Mouse (Mus musculus) heart, adult 2 months (tissue): ENCODE data around the gene 1700001P01Rik. TPM values are rescaled to one million over a fixed set of nuclear protein-coding genes. Genes with fewer than 3 reads are reported as not detected.

Source experiments
- DNase-seq, 2 experiments: peaks; one replicate each; pipeline ENCODE4 v3.0.0; 2021
- H3K27ac ChIP-seq: fragments of 200-600 bp; 2 replicates; pipeline ENCODE4 v1.8.1; 2022
- H3K27me3 ChIP-seq: fragments of 200-500 bp; 2 replicates; pipeline ENCODE4 v1.6.1; 2012; ENCODE audit warnings: mild to moderate bottlenecking, low read length, inconsistent platforms, mixed read lengths; ENCODE audit not compliant: control insufficient read depth, insufficient read depth
- H3K36me3 ChIP-seq: fragments of 200-500 bp; 2 replicates; pipeline ENCODE4 v1.6.1; 2012; ENCODE audit warnings: low read length, inconsistent platforms; ENCODE audit not compliant: control insufficient read depth, insufficient read depth
- H3K4me1 ChIP-seq: fragments of 200-500 bp; 2 replicates; pipeline ENCODE4 v1.6.1; 2011; ENCODE audit warnings: low read length; ENCODE audit not compliant: control insufficient read depth, insufficient read depth
- H3K4me3 ChIP-seq: fragments of 200-600 bp; 2 replicates; pipeline ENCODE4 v1.8.1; 2022
- H3K79me2 ChIP-seq: fragments of 200-500 bp; replicated peaks from 2 replicates; pipeline ENCODE4 v1.6.1; 2012; ENCODE audit warnings: mild to moderate bottlenecking, inconsistent platforms, low read length, moderate library complexity, mixed read lengths; ENCODE audit not compliant: control insufficient read depth, insufficient read depth
- H3K9ac ChIP-seq: fragments of 200-500 bp; 2 replicates; pipeline ENCODE4 v1.6.1; 2012; ENCODE audit warnings: low read depth, mild to moderate bottlenecking, control low read depth, inconsistent platforms, low read length, mixed read lengths
- CTCF ChIP-seq: fragments of 200-600 bp; IDR thresholded peaks from 2 replicates; pipeline ENCODE4 v1.8.1; 2022; ENCODE audit warnings: antibody characterized with exemption, mild to moderate bottlenecking, moderate library complexity
- EP300 ChIP-seq: fragments of 200-500 bp; IDR thresholded peaks from 2 replicates; pipeline ENCODE4 v1.6.1; 2011; ENCODE audit warnings: low read depth, low read length, control low read depth; ENCODE audit not compliant: insufficient read depth
- POLR2A ChIP-seq: fragments of 200-500 bp; IDR thresholded peaks from 2 replicates; pipeline ENCODE4 v1.6.1; 2011; ENCODE audit warnings: mild to moderate bottlenecking, low read depth, low read length, control low read depth; ENCODE audit not compliant: insufficient read depth
- WGBS: fragments of 180-500 bp; shearing (Covaris S2); methylation state at CpG from one replicate; pipeline ENCODE4 v1.1.7; 2018; 5-methylcytosine and 5-hydroxymethylcytosine counted together
- intact Hi-C: fragments of 180-260 bp; cut with DNase I; formaldehyde crosslinking; loops from one replicate; pipeline ENCODE4 v1.15.1; 2025
- polyA plus RNA-seq: library from polyadenylated mRNA; depleted of rRNA; stranded (reverse); fragments of >200 nt; gene quantifications from 2 replicates; pipeline ENCODE4 v1.2.3, GENCODE M21; 2012
- total RNA-seq, 2 experiments: library from RNA; stranded (reverse); gene quantifications; 2 replicates each; pipeline ENCODE4 v1.2.3; 2021

Gene 1700001P01Rik
- total and polyA plus RNA-seq, 3 experiments, result 0.20 TPM; not detected in 2

DNA sequence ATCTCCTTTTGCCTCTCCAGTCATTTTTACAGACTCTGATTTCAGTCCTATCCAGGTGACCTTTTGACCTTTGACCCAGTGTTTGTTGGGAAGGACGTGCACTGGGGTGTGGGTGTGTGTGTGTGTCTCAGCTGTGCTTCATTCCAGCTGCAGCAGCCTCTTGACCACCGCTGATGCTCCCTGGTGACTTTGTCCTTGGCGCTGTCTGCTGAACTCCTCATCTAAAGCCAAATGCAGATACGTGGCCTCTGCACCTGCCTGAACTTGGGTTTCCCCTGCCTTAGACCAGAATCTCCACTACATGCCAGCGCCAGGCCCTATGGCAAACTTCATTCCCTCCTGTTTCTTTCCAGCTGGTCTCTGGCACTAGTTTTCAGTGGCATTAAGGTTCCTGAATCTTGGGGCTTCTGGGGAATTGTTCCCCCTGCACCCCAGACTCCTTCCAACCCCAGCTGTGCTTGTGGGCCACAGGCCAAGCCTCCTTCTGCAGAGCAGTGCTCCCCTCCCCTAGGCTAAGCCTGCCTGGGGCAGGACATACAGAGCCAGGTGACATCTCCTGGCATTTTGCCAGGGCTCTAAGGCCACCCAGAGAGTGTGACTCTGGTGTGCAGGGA is 33.0 kb upstream of the 1700001P01Rik start:
- intact Hi-C loops, result no loop called here
- H3K9ac ChIP-seq, result peak overlapping the region; percentile 2; the same call in 1 of the 2 replicates
- DNase-seq, result peak in 1 of 2 experiments; percentile 52
- peaks cover 2% of the 10 kb centered on the region for H3K79me2 ChIP-seq
- no peaks in the 10 kb centered on the region for H3K27me3 ChIP-seq
- H3K36me3 ChIP-seq, result peaks cover 31% of the 10 kb centered on the region
- no peak for TF ChIP-seq POLR2A
- TF ChIP-seq CTCF, result no peak
- 27% methylated on average over 5 of the region's 5 CpGs for WGBS
- H3K4me1 ChIP-seq, result peaks cover 64% of the 10 kb centered on the region
- H3K4me3 ChIP-seq, result no peak overlapping the region
- H3K27ac ChIP-seq, result peak overlapping the region; percentile 70

DNA sequence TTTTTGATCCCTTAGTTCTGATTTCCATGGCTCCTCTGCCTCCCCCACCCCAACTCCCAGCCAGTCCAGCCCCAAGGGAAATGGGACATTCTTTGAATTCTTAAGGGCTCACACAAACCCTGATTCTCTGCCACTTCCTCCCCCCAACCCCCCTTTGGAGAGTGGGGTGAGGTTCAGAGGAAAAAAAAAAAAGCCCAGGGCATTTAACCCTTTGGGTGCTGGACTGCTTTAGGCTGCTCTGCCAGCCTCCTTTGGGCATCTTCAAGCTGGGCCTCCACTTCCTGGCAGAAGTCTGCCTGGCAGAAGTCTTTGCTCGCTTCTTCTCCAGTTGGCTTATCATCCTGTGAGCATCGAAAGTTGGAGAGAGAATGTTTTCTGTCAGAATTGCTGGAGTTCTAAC is 32.4 kb upstream of the 1700001P01Rik start:
- peak overlapping the region; percentile 70 for H3K27ac ChIP-seq
- intact Hi-C loops, result no loop called here
- peak; percentile 68; the same call in 1 of the 2 replicates for TF ChIP-seq EP300
- TF ChIP-seq POLR2A, result no peak
- H3K4me1 ChIP-seq, result peaks cover 61% of the 10 kb centered on the region
- H3K36me3 ChIP-seq, result peaks cover 32% of the 10 kb centered on the region
- H3K27me3 ChIP-seq, result no peaks in the 10 kb centered on the region
- DNase-seq, result peak; percentile 62 to 73
- peaks cover 2% of the 10 kb centered on the region for H3K79me2 ChIP-seq
- H3K9ac ChIP-seq, result no peak overlapping the region
- WGBS, result 37% methylated on average over 2 of the region's 2 CpGs
- H3K4me3 ChIP-seq, result no peak overlapping the region; the same call in 1 of the 2 replicates

DNA sequence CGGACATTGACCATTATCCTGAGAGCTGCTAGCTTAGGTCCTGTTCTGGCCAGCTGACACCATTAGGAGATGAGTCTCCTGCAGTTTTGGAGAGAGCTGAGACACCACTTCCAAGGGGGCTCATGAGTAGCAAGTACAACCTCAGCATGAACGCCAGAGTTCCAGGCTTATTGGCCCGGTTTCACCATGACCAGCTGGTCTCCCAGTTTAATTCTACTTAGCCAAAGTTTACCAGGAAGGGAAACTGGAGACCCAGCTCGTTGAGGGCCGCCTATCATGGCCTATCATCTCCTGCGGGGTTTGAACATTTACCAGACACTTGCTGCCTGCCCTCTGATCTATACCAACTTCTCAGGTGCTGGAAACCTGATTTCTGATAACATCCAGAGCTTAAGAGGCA is 31.9 kb upstream of the 1700001P01Rik start:
- no peak for TF ChIP-seq CTCF
- no peak for TF ChIP-seq POLR2A
- no peak for TF ChIP-seq EP300
- Histone ChIP-seq H3K36me3 (peaks cover 33% of the 10 kb centered on the region), H3K9ac (no peak overlapping the region), H3K4me1 (peaks cover 59% of the 10 kb centered on the region), H3K4me3 (no peak overlapping the region), H3K27me3 (no peaks in the 10 kb centered on the region), H3K27ac (peak overlapping the region; percentile 70), H3K79me2 (peaks cover 2% of the 10 kb centered on the region)
- 30% methylated on average over 6 of the region's 6 CpGs for WGBS
- peak in 1 of 2 experiments; percentile 70 for DNase-seq
- intact Hi-C loops, result loop anchor here (2.0 kb wide), 1 partner anchor 13 kb away; no protein-coding TSS in a partner anchor

DNA sequence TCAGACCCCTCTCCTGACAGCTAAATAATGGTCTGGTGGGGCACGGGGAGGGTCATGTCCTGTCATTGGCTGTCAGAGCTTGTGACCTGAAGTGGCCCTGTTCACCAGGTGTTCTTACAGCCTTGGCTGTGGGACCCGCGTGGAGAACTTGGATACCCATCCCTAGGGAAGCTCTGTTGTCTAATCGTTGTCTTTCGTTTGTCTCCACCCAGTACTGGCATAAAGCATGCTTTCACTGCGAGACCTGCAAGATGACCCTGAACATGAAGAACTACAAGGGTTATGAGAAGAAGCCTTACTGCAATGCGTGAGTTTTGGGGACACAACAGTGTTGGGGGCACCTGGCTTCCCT is 30.9 kb upstream of the 1700001P01Rik start:
- DNase-seq, result peak in 1 of 2 experiments; percentile 24
- Histone ChIP-seq H3K27me3 (no peaks in the 10 kb centered on the region), H3K4me1 (peaks cover 61% of the 10 kb centered on the region), H3K36me3 (peaks cover 33% of the 10 kb centered on the region), H3K9ac (no peak overlapping the region), H3K79me2 (peaks cover 2% of the 10 kb centered on the region; the same call in 1 of the 2 replicates), H3K27ac (peak overlapping the region; percentile 79), H3K4me3 (no peak overlapping the region)
- intact Hi-C loops, result loop anchor here (2.0 kb wide), 1 partner anchor 14 kb away; no protein-coding TSS in a partner anchor
- TF ChIP-seq EP300 (no peak), CTCF (no peak), POLR2A (no peak)
- 55% methylated on average over 7 of the region's 7 CpGs for WGBS

DNA sequence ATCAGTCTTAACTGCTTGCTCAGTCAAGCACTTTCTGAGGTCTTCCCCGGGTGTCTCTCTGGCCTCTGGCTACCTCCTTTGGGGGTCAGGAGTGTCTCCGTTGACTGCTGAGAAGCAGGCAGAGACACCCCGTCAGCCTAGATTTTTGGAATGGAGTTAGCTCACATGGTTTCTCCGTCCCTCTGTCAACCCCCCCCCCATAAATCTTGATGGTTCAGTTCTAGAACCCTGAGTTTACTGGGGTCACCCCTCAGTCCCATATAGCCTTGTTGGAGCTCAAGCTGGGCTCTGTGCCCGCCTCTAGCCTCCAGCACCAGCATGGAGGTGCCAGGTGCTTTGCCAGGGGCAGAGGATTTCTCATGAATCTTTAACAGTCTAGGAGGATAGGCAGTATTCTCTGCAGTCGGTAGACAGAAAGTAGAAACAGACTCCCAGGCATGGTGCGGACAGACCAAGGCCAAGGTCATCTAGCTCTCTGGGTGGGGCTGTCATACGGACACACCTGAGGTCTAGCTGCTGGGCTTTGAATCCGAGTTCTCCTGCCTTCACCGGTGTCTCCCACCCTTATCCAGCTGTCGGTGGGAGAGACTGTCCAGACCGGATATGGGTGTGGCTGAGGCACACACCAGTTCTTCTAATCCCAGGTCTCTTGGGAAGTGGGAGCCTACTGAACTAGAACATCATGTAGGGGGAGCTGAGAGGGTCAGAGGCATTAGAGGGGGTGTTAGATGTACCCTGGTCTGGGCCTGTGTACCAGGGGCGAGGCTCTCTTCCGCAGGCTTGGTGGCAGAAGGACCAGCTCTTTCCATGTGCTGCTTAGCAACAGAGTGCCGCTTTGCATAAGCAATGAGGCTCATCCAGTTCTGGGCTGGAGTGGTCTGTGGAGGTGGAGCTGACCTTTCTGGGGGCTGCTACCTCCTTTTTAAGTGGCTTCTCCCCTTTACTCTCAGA is 30.2 kb upstream of the 1700001P01Rik start:
- DNase-seq, result peak; percentile 58 to 65
- WGBS, result 31% methylated on average over 15 of the region's 15 CpGs
- intact Hi-C loops, result loop anchor here (2.0 kb wide), 1 partner anchor 15 kb away; no protein-coding TSS in a partner anchor

More for the DNA sequence above, 30.2 kb upstream of the 1700001P01Rik start:
- peaks cover 60% of the 10 kb centered on the region for H3K4me1 ChIP-seq
- 0 out of 2 replicates have a peak overlapping the region, but pooled peaks have one; percentile 3 for H3K9ac ChIP-seq
- no peaks in the 10 kb centered on the region for H3K27me3 ChIP-seq
- 0 out of 2 replicates have a peak, but pooled peaks have one; percentile 61 for TF ChIP-seq EP300
- no peak for TF ChIP-seq POLR2A
- peak overlapping the region; percentile 79 for H3K27ac ChIP-seq
- peaks cover 2% of the 10 kb centered on the region; the same call in 1 of the 2 replicates for H3K79me2 ChIP-seq
- peak overlapping the region; percentile 27 for H3K4me3 ChIP-seq
- H3K36me3 ChIP-seq, result peaks cover 33% of the 10 kb centered on the region
